Mouse (Mus musculus): ENCODE measurements around the gene Cdkal1.

DNA sequence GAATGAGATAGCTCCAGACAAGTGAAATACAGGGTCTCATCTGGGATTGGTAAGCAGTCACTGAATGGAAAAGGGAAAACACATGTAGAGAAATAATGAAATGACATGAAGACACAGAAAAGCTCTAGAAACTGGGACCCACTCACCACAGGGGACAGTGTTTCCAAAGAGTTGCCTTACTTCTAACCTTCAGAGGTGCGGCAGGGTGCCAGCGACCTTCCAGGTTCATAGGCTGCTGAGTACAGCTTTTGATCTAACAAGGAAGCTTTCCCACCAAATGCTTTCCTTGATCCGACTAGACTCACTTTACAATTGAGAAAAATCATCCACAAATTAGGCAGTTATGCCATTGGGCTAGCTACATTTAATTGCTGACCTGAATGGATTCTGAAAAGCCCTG, 507.1 kb downstream of the Cdkal1 start:
- TF ChIP-seq CTCF (IDR thresholded peaks at IDR 0.05; ENCODE audit: low read depth) (no peak), EP300 (optimal IDR thresholded peaks at IDR 0.05) (no peak)
